Mouse (Mus musculus) right cerebral cortex, adult 18-20 months (tissue): ENCODE results near the gene Spef1.
A peak's percentile ranks its signal among the peaks of the same experiment; 100 is the strongest.

ENCODE experiments used
- DNase-seq: peaks from one replicate; pipeline ENCODE4 v3.0.0; 2022; ENCODE audit warnings: mixed read lengths

Spef1 gene

DNA sequence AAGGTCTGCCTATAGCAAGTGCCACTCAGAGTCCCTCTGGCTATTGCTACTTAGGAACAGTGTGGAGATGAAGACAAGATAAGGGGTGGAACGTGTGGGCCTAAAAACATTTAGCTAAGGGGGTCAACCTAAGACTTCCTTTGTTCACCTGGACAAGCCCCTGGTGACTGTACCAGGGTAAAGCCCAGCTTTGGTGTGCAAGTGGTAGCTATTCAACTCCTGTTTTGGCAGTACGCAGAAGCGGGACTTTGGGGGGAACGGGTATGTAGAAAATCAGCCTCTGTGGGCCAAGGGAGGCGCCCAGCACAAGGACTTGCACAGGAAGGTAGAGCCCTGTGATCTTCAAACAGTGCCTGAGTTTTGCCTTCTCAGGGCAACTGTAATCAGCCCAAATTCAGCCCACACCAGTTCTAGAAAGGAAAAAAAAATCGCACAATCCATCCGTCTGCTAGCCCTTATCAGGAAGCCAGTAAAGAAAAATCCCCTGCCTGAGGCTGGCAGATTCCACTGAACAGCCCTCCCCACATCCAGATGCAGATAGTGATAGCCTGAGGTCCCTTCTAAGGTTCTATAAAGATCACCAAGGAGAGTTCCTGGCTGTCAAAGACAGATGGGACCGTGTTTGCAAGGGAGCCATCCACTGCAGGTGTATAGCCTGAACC is 18.6 kb upstream of the Spef1 start:
- DNase-seq, result no peak

DNA sequence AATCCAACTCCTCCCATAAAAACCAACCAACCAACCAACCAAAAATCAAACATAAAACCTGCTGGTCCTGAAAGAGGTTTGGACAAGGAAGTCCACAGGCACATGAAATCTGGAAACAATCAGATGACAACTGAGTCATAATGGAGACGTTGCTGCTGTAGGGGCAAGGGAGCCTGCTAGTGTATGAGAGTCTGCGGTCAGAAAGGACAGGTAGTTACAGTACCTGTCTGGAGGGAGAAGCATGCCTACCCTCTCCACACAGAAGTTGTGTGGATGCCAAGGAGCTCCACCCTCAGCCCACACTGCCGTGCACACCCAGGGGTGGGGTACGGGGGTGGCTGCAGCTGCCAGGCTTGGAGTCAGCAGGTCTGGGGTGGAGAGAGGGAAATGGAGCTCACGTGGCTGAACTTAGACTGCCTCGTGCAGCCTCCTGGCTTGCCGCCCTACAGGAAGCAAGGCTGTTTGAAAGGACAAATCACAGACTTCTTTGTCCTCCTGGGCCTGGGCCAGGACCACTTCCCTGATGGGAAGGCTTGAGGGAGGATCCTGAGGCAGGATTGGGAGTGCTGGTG is 17.4 kb upstream of the Spef1 start:
- DNase-seq, result peak; percentile 88

DNA sequence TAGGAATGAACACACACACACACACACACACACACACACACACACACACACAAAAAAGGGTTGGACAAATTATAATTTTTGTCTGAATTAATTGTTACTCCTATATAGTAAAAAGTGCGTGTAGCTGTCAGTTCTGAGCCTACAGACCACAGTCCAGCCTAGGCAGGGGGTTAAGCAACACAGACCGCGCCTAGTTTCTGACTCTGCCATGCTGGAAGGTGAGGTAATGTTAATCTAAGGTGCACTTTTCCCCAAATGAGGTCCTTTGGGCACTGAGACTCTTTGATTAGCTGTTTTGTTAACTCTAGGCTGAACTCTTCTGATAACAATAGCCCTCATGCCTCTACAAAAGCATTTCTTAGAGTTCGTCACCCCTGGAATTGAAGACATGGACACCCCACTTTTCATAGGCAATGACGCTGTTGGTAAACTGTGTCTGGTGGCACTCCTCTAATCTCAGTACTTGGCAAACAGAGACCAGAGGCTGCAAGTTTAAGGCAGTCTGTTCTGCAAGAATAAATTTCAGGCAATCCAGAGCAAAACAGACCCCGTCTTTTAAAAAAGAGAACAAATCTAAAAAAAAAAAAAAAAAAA is 16.8 kb upstream of the Spef1 start:
- DNase-seq, result no peak

DNA sequence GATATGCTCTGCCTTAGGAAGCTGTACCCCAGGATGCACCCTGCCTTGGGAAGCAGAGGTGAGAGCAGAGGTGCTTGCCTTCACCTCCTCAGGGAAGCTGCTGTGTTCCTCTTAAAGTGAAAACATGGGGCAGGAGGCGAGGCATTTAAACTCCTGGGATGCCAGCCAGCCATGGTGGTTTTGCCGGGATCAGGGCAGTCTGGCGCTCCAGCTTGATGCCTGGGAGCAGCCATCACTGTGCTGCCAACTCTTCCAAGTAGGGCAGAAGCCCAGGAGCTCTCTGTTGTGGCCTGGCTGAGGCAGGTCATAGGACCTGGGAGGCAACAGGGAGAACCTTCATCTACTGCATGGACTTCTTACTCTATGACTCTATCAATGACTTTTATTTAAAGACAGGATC is 14.2 kb upstream of the Spef1 start:
- no peak for DNase-seq

DNA sequence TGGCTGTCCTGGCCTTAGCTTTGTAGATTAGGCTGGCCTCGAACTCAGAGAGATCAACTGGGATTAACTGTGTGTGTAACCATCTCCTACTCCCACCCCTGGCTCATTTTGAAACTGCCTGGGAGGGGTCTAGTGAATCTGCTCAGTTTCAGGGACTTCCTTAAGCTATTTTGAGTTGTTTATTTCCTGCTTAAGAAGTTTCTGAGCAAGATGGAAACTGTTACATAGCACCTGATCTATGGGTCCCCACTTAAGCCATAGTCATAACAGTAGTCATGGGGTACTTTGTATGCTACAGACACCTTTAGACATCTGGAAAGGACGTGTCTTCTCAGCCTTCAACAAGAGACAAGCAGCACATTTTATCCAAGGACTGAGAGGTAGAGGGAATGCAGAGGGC is 13.6 kb upstream of the Spef1 start:
- no peak for DNase-seq

DNA sequence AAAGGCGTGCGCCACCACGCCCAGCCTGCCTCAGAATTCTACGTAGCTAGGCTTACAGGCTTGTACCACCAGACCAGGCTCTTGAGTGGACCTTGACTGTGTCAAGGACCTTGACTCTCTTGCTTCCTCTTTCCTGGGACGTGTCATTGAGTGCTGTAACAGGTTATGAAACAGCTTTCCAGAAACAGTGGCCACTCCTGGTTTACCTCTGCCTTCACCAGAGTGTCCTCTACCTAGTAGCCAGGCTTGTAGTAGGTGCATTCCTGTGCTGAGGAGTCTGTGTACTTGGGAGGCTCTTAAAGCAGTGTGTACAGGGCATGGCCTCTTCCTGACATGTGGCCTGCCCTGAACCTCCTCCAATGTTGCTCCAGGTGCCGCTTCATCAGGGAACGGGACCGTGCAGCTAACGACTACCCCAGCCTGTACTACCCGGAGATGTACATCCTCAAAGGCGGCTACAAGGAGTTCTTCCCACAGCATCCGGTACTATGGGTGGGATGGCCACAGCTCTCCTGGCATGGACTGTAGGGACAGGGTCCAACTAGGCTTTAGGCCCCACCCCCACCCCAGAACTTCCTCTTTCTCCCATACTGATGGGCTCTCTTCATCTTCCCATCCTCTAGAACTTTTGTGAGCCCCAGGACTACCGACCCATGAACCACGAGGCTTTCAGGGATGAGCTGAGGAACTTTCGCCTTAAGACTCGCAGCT is 9.7 kb upstream of the Spef1 start:
- no peak for DNase-seq

DNA sequence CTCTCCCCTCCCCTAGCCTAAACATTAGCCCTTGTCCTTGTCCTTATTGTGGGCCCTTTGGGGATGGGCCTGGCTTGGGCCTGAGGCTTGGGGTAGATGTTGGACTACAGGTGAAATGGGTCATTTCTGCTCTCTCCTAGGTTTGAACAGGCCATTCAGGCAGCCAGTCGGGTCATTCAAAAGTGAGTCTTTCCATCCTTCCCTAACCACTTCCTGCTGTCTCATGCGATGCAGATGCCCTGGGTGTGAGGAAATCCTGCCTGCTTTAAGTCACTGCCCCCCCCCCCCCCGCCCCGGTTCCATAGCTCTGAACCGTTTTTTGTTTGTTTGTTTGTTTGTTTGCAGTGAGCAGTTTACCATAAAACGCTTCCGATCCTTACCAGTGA is 3.9 kb upstream of the Spef1 start:
- DNase-seq, result no peak

DNA sequence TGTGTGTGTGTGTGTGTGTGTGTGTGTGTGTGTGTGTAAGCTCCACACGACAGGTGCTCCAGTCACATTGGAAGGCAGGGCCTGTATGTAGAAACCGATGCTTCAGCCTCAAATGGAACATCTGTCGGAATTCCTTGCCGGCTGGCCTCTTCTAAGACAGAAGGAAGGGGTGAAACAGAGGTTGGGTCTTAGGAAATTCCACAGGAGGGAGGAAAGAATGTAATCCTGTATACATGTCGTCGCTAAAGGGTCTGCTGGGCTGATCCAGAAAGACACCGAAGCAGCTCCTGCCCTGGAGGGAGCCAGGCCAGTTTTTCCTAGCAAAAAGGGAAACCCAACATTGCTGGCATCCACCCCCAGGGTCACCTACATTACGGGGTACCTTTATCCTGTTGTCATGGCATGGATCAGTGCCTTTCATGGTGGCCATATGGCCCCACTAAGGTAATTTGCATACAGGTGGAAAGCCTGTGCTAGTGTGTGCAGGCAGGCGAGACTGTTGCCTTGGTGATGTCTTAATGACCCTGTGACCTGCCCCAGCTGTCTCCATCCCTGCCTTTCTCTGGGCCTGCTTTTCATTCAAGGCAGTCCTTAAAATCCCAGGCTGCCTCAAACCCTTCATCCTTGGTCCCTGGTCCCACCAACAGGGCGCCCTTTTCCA is 3.4 kb upstream of the Spef1 start:
- DNase-seq, result no peak

DNA sequence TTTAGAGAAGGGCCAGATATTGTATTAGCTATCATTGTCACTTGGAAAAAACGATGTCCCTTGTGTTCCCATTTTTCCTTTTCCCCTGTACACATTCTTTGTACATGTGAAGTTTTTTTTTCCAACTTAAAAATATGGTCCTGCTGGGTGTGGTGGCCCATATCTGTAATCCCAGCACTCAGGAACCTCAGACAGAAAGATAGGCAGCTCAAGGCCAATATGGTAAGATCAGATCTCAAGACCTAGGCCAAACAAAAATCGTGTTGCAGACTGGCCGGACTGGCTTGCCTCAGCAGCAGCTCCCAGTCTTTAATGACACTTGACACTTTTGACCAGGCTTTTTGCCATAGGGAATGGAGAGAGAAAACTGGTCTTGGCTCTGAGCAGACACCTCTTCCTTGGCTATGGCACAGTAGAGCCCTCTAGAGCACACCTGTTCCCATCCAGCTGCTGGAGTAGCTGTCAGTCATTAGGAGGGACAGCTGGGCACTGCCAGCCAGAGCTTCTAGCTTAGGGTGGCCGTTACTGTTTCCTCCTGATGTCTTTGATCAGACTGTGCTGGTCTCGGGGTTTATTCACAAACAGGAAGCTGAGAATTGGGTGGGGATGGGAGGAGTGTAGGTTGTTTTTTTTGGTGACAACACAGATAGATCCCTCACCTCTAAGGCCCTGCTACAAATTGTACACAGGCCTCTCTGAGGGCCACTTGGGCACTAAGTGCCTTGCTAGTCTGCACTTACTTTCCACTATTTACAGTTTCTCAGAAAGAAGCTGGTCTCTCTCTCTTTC is 2.6 kb upstream of the Spef1 start:
- no peak for DNase-seq

DNA sequence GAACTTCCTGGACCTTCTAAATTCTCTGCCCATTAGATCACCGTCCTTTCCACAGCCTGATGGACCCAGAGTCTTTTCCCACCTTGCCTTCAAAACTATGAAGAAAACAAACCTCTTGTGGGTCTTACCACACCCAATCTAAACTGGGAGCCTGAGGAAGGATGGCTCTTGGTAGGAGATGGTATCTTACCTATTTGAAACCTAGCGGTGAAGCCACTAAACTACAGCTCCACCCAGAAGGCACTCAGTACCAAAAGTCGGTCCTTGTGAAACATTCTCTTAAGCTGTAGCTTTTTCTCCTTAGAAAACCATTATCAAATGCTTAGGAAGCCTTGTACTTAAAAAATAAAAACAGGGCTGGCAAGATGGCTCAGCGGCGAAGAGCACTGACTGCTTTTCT is 1.2 kb upstream of the Spef1 start:
- no peak for DNase-seq

DNA sequence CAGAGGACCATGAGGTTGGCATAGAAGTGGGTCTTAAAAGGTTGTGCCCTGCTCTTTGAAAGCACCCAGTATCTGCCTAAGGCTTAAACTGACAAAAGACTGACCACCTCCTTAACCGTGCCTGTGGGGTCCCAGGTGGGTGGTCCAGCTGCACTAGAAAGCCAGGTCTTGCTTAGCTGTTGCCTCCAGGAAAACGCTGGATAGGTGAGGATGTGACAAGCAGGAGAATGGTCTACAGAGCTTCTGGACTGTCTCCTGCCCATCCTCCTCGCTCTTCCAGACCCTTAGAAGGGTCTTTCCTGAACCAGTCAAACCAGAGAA is 480 bp upstream of the Spef1 start:
- no peak for DNase-seq

DNA sequence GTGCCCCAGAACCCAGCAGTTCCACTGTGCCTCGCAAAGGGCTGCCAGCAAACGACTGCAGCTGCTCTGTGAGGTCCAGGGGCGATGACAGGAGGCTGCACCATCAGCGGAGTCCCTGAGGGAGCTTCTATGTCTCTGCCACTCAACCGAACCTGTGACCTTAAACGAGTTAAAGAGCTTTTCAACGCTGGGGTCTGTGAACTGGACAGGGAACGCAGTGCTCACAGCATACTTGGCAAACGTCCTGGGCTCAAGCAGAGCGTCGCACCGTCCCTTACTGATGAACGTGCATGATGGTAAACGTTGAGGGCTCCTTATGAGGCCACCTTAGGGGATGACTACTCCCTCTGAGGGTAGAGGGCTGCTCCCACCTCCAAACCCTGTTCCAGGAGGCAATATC is 739 bp downstream of the Spef1 start:
- DNase-seq, result no peak

DNA sequence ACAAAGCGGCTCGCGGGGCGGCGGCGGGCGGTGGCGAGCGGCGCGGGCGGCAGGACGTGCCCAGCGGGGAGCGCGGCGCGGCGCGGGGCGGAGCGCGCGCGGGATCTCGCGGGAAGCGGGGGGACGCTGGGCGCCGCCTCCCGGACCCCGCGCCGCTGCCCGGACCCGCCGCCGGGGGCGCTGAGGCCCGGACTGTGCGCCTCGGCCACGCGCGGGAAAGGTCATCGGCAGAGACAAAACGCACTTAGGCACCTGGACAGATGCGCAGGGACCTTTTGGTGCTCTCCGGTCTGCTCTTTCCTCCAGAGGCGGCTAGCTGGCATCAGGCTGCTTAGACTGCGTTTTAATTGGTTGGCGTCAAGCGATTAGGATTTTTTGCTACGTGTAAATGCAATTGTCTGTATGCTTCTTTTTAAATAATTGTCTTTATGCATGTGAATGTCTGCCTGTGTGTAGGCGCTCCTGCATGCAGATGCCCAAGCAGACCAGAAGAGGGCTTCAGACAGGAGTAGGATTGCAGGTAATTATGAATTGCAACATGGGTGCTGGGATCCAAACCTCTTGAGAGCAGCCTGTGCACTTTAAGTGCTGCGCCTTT is 7.0 kb downstream of the Spef1 start, which contains the start of gene Cenpb:
Cenpb (minus strand) TSS at position 78 of the 598 bp plus-strand sequence.
- peak; percentile 86 for DNase-seq

DNA sequence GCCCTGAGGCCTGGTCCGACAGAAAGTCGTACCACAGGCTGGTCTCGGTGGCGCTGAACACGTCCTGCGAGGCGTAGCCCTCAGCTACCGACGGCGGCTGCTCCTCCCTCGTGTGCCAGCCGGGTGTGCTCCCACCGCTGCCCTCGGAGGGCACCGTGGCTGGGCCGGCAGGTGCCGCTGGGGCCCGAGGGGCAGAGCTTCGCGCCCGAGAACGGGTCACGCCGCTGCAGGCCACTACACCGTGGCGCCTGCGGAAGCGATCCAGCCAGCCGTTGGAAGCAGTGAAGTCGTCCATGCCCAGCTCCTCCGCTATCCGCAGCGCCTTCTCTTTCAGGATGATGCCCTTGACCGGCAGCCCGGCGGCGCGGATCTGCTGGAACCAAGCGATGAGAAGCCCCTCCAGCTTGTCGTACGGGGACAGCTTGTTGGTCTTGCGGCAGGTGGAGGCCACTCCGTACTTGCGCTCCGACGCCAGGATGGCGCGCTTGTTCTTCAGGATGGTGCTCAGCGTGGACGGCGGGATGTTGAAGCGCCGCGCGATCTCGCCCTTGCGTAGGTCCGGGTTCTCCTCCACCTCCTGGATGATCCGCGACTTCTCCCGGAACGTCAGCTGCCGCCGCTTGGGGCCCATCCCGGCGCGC is 7.7 kb downstream of the Spef1 start:
- peak; percentile 64 for DNase-seq

DNA sequence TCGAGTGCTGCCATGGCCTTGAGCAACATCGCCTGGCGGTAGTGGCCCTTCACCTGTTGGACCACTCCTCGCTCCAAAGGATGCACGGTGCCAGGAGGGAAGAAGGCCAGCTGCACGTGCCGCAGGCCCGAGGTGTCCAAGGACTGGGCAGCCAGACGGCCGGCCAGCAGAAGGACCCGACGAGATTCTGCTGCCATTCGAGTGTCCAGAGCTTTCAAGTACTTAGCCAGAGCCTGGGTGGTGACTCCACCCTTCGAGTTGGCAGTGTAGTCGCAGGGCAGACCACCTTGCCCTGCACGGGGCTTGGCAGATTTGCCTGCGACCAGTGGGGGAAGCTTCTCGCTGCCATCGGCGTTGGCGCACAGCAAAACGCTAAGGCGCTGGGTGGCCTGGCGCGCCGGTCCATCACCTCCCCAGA is 8.2 kb downstream of the Spef1 start:
- no peak for DNase-seq

DNA sequence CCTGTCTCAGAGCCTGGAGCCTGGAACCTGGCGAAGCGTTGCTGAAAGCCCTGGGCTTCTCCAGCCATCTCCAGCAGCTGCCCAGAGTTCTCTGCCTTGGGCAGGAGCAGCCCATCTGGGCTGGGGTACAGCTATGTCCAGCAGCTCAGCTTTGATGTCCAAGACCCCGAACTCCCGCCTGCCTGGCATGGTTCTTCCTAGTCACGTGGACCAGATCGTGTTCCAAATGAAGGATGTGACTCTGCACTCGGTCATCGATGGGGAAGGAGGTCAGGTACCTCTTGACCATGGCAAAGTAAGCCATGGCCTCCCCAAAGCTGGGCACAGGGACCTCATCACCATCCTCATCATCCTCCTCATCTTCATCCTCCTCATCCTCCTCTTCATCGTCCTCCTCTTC is 9.2 kb downstream of the Spef1 start:
- DNase-seq, result no peak

DNA sequence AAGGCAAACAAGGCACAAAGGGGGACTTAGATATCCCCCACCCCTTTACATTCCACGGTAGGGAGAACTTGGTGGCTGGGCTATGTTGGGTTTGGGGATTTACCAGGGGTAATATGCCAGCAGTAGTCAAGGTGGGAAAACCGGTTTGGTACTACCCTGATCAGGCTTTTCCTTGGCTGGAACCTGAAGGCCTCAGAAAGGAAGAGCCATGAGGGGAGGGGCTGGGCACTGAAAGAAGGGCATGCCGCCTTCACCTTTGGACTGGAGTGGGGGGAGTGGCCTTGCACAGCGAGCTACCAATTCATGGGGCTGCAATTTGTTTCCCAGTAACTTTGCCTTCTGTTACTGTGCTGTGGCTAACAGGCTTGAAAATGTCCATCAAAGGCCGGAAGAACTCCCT is 10.6 kb downstream of the Spef1 start:
- no peak for DNase-seq

DNA sequence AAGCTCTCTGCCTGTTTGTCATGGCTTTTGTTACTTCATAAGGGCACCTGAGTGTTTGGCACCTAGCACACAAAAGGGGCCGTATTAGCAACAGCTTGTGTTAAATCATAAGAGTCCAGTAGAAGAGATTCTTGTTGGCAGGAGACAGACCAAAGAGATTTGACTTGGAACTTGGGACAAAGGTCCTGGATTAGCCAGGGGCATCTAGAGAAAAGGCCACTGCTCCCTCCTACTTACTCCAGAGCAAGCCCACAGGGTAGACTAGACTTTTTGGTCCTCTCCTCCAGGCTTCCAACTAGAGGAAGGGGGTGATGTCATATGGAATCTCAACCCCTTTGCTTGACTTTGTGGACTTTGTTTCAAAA is 11.2 kb downstream of the Spef1 start:
- no peak for DNase-seq

DNA sequence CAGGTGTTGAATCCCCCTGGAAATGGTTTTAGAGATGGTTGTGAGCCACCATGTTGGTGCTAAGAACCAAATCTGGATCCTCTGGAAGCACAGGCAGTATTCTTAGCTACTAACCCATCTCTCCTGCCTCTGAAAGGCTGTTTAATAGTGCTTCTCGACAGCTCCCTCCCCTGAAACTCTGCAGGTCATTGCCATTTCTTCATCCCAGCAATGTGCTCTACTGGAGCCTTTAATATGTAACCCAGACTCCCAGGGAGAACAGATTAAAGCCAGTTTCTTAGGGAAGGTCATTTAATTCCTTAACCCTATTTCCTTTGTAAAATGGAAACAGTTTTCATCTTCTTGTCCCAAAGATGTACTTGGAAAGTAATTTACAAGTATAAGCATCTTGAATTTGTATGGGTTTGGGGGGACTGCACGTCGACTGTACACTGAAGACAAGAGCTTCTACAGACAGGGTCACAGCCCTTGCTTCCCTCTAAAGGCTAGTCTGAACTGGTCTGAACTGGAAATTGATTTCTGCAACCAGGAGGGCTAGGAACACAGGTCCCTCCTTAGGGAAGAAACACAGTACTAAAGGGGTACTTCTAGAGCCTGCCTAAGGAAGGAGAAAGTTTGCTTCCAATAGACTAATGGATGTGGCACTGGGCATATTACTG is 11.7 kb downstream of the Spef1 start:
- no peak for DNase-seq

DNA sequence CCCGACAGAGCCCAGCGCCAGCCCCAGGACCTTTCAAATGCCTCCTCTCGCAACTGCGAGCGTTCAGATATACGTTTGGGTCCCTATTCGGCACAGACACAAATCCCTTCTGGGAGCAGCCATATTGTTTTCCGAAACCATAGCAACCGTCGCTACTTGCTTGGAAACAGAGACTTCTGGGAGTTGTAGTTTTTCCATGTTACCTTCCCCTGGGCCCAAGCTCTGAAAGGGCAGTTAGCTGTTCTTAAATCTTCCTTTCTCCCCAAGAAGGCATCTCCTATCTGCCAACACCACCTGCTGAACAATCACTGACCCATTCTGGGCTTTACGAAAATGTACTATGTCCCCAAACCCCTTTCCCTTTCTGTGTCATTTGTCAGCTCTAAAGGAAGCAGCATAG is 12.4 kb downstream of the Spef1 start:
- DNase-seq, result peak; percentile 67

DNA sequence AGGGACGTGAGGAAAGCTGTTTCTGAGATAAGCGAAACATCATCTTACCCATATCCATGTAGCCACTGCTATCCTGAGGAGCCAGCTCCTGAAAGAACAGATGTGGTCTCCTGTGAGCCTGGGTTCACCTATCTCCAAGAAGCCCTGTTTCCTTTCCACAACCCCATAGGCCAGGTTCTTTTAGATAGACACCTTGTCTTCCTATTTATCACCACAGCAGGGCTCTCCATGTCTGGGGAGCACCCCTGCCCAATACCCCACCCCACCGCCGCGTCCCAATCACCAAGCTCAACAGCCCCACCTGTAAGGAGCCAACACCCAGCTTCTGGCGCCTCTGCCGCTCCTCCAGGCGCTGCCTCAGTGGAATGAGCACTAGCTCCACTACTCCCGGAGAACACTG is 14.8 kb downstream of the Spef1 start:
- DNase-seq, result no peak
